Mouse (Mus musculus): ENCODE measurements around the gene Ociad2. TPM values are rescaled to one million over a fixed set of nuclear protein-coding genes. Genes with fewer than 3 reads are reported as not detected.

Ociad2 gene
- polyA plus RNA-seq, 1 experiment from 2014 or later = 162 TPM

DNA sequence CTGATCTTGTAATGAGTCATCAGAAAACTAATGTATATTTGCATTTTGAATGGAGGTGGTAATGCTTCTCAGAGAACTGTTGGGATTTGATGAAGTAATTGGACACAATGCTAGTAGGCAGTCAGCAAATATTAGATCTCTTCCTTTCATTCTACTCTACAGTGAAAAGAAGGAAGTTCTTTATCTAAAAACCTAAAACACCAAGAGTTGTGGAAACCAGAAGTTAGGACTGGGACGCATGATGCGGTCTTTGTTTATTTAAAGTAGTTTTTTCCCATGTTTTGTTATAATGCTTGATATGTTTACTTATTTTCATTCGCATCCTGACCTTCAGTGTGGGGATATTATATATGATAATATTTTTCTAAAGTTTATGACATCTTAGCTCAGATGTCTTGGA, 33.5 kb downstream of the Ociad2 start:
- ATAC-seq (ENCODE audit: low FRiP score, low TSS enrichment) (no peak), DNase-seq (ENCODE audit: low spot score) (no peak)
- Histone ChIP-seq H3K27me3 (ENCODE audit: control insufficient read depth, insufficient read depth, low read length) (no peaks in the 10 kb centered on the region), H3K36me3 (ENCODE audit: control insufficient read depth, insufficient read depth, low read length) (peaks cover 19% of the 10 kb centered on the region), H3K9ac (ENCODE audit: low read length) (no peak overlapping the region), H3K27ac (replicated peaks) (no peak overlapping the region), H3K9me3 (ENCODE audit: control insufficient read depth, low read length) (no peaks in the 10 kb centered on the region), H3K4me2 (replicated peaks; ENCODE audit: low read depth) (no peak overlapping the region), H3K4me1 (replicated peaks; ENCODE audit: control insufficient read depth, insufficient read depth) (no peaks in the 10 kb centered on the region), H3K4me3 (ENCODE audit: low read depth, low read length) (no peak overlapping the region)
- TF ChIP-seq EP300 (optimal IDR thresholded peaks at IDR 0.05) (no peak), CTCF (IDR thresholded peaks at IDR 0.05; ENCODE audit: low read depth) (no peak)
- WGBS = 61% methylated on average over 3 of the region's 3 CpGs

DNA sequence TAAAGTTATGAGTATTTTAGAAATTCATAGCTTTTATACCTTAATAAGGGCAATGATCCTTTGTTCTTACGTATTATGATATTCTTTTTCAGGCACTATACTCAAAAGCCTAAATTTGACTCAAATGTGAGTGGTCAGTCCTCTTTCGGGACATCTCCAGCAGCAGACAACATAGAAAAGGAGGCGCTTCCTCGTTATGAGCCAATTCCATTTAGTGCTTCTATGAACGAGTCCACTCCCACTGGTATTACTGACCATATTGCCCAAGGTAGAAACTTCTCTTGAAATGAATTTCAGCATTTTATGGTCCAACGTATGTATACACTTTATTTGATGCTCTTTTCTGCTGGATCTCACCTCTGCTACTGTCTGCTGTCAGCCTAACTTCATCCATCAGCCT, 34.3 kb downstream of the Ociad2 start:
- TF ChIP-seq EP300 (optimal IDR thresholded peaks at IDR 0.05) = no peak
- TF ChIP-seq CTCF (IDR thresholded peaks at IDR 0.05; ENCODE audit: low read depth) = no peak
- Histone ChIP-seq H3K4me2 (replicated peaks; ENCODE audit: low read depth) (no peak overlapping the region), H3K9ac (ENCODE audit: low read length) (no peak overlapping the region), H3K4me1 (replicated peaks; ENCODE audit: control insufficient read depth, insufficient read depth) (no peaks in the 10 kb centered on the region), H3K27me3 (ENCODE audit: control insufficient read depth, insufficient read depth, low read length) (no peaks in the 10 kb centered on the region), H3K36me3 (ENCODE audit: control insufficient read depth, insufficient read depth, low read length) (peaks cover 20% of the 10 kb centered on the region), H3K27ac (replicated peaks) (no peak overlapping the region), H3K4me3 (ENCODE audit: low read depth, low read length) (no peak overlapping the region), H3K9me3 (ENCODE audit: control insufficient read depth, low read length) (no peaks in the 10 kb centered on the region)
- ATAC-seq (ENCODE audit: low FRiP score, low TSS enrichment) = no peak
- no peak for DNase-seq (ENCODE audit: low spot score)
- 91% methylated on average over 6 of the region's 6 CpGs for WGBS

DNA sequence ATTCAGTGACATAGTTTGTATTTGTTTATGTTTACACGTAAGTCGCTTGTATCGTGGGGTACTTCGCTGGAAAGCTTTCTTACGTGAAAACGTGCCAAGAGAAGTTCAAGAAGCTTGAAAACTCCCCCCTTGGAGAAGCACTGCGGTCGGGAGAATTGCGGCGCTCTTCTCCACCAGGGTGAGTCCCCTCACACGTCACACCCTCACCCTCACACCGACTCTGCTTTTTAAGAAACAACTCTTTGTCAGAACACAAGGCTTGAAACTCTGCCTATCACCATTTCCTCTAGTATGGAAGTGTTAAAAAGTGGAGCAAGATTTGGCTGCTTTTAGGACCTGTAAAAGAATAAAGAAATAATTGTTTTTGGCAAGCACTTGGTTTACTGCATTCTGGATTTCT, 36.3 kb downstream of the Ociad2 start:
- no peak overlapping the region for H3K9ac ChIP-seq (ENCODE audit: low read length)
- no peak overlapping the region for H3K4me2 ChIP-seq (replicated peaks; ENCODE audit: low read depth)
- no peak overlapping the region for H3K27ac ChIP-seq (replicated peaks)
- TF ChIP-seq CTCF (IDR thresholded peaks at IDR 0.05; ENCODE audit: low read depth) (no peak), EP300 (optimal IDR thresholded peaks at IDR 0.05) (no peak)
- no peaks in the 10 kb centered on the region for H3K4me1 ChIP-seq (replicated peaks; ENCODE audit: control insufficient read depth, insufficient read depth)
- no peak overlapping the region for H3K4me3 ChIP-seq (ENCODE audit: low read depth, low read length)
- 82% methylated on average over 12 of the region's 12 CpGs for WGBS
- no peak for DNase-seq (ENCODE audit: low spot score)
- peaks cover 14% of the 10 kb centered on the region for H3K36me3 ChIP-seq (ENCODE audit: control insufficient read depth, insufficient read depth, low read length)
- H3K27me3 ChIP-seq (ENCODE audit: control insufficient read depth, insufficient read depth, low read length) = no peaks in the 10 kb centered on the region
- ATAC-seq (ENCODE audit: low FRiP score, low TSS enrichment) = no peak
- H3K9me3 ChIP-seq (ENCODE audit: control insufficient read depth, low read length) = no peaks in the 10 kb centered on the region

DNA sequence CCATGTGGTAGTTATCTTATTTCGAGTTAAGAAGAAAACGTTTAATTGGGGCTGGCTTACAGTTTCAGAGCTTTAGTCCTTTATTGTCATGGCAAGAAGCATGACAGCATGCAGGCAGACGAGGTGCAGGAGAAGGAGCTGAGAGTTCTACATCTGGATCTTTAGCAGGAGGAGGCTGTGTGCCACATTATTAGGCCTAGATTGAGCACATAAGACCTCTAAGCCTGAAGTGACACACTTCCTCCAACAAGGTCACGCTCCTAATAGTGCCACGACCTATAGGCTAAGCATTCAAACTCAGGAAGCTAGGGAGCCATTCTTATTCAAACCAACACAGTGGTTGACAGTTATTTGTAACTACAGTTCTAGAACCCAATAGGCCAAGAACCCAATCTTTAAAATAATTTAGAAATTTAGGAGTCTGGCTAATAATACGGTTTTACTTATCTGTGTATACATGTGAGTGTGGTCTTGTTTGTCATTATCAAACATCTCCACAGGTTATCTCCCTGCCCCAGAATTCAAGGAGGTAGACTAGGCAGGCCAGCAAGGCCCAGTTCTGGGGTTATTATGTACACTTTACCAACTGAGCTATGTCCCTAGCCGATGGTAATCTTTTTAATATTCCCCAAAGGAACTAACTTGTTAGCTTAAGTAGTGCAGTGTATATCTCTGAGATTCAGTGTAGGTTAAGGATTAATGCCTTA, 39.1 kb downstream of the Ociad2 start:
- ATAC-seq (ENCODE audit: low FRiP score, low TSS enrichment) (no peak), DNase-seq (ENCODE audit: low spot score) (no peak)
- no peaks in the 10 kb centered on the region for H3K9me3 ChIP-seq (ENCODE audit: control insufficient read depth, low read length)
- WGBS = 78% methylated on average over 7 of the region's 7 CpGs
- H3K9ac ChIP-seq (ENCODE audit: low read length) = no peak overlapping the region
- TF ChIP-seq CTCF (IDR thresholded peaks at IDR 0.05; ENCODE audit: low read depth) = no peak
- TF ChIP-seq EP300 (optimal IDR thresholded peaks at IDR 0.05) = no peak
- H3K36me3 ChIP-seq (ENCODE audit: control insufficient read depth, insufficient read depth, low read length) = peaks cover 7% of the 10 kb centered on the region
- no peak overlapping the region for H3K27ac ChIP-seq (replicated peaks)
- H3K4me1 ChIP-seq (replicated peaks; ENCODE audit: control insufficient read depth, insufficient read depth) = no peaks in the 10 kb centered on the region
- H3K4me2 ChIP-seq (replicated peaks; ENCODE audit: low read depth) = no peak overlapping the region
- H3K4me3 ChIP-seq (ENCODE audit: low read depth, low read length) = no peak overlapping the region
- no peaks in the 10 kb centered on the region for H3K27me3 ChIP-seq (ENCODE audit: control insufficient read depth, insufficient read depth, low read length)

DNA sequence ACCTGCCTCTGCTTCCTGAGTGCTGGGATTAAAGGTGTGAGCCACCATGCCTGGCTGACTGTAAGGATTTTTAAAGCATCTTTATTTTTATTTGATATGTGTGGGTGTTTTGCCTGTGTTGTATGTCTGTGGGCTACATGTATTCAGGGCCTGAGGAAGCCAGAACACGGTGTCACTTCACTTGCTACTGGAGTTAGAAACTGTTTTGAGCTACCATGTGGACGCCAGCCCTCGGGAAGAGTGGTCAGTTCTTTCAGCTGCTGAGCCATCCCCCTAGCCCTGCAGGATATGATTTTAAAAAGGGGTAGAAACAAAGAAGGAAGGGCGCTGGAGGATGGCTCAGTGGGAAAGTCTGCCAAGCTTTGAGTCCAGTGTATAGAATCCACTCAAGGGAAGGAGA, 44.9 kb downstream of the Ociad2 start:
- H3K27ac ChIP-seq (replicated peaks) = no peak overlapping the region
- H3K4me1 ChIP-seq (replicated peaks; ENCODE audit: control insufficient read depth, insufficient read depth) = no peaks in the 10 kb centered on the region
- H3K4me3 ChIP-seq (ENCODE audit: low read depth, low read length) = no peak overlapping the region
- no peak overlapping the region for H3K4me2 ChIP-seq (replicated peaks; ENCODE audit: low read depth)
- no peak for TF ChIP-seq CTCF (IDR thresholded peaks at IDR 0.05; ENCODE audit: low read depth)
- TF ChIP-seq EP300 (optimal IDR thresholded peaks at IDR 0.05) = no peak
- H3K36me3 ChIP-seq (ENCODE audit: control insufficient read depth, insufficient read depth, low read length) = 0 out of 2 replicates have a peak, but pooled peaks cover 2% of the 10 kb centered on the region
- no peak overlapping the region for H3K9ac ChIP-seq (ENCODE audit: low read length)
- no peaks in the 10 kb centered on the region for H3K27me3 ChIP-seq (ENCODE audit: control insufficient read depth, insufficient read depth, low read length)
- H3K9me3 ChIP-seq (ENCODE audit: control insufficient read depth, low read length) = no peaks in the 10 kb centered on the region
- no peak for DNase-seq (ENCODE audit: low spot score)
- 86% methylated on average over 4 of the region's 4 CpGs for WGBS
- ATAC-seq (ENCODE audit: low FRiP score, low TSS enrichment) = no peak

DNA sequence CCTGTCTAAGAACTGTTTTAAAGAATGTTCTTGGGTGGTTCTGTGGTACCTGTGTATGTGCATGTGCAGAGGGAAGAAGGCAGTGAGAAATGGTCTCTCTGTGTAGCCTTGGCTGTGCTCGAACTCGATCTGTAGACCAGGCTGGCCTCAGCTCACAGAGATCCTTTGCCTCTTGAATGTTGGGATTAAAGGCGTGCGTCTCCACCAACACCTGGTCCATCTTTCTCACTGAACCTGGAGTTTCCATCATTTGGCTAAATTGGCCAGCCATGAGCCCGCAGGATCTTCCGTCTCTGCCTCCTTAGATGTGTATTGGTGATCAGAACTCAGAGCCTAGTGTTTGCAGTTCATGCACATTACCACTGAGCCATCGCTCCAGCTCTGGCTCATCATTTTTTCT, 45.8 kb downstream of the Ociad2 start:
- H3K4me2 ChIP-seq (replicated peaks; ENCODE audit: low read depth) = no peak overlapping the region
- 0 out of 2 replicates have a peak, but pooled peaks cover 2% of the 10 kb centered on the region for H3K36me3 ChIP-seq (ENCODE audit: control insufficient read depth, insufficient read depth, low read length)
- TF ChIP-seq CTCF (IDR thresholded peaks at IDR 0.05; ENCODE audit: low read depth) = no peak
- TF ChIP-seq EP300 (optimal IDR thresholded peaks at IDR 0.05) = no peak
- DNase-seq (ENCODE audit: low spot score) (no peak), ATAC-seq (ENCODE audit: low FRiP score, low TSS enrichment) (no peak)
- WGBS = 94% methylated on average over 7 of the region's 7 CpGs
- no peaks in the 10 kb centered on the region for H3K27me3 ChIP-seq (ENCODE audit: control insufficient read depth, insufficient read depth, low read length)
- no peaks in the 10 kb centered on the region for H3K9me3 ChIP-seq (ENCODE audit: control insufficient read depth, low read length)
- H3K9ac ChIP-seq (ENCODE audit: low read length) = no peak overlapping the region
- H3K4me3 ChIP-seq (ENCODE audit: low read depth, low read length) = no peak overlapping the region
- H3K4me1 ChIP-seq (replicated peaks; ENCODE audit: control insufficient read depth, insufficient read depth) = no peaks in the 10 kb centered on the region
- no peak overlapping the region for H3K27ac ChIP-seq (replicated peaks)

Data from stomach, postnatal 0 days (tissue).